Mouse (Mus musculus) ES-Bruce4 (cell line): ENCODE data around the gene Hpse.

ENCODE experiments used
- CTCF ChIP-seq: IDR thresholded peaks from one replicate; pipeline ENCODE4 v1.8.1; 2011; ENCODE audit warnings: low read depth, low read length
- POLR2A ChIP-seq: IDR thresholded peaks from one replicate; pipeline ENCODE4 v1.8.1; 2011; ENCODE audit warnings: low read length; ENCODE audit not compliant: insufficient read depth

- TF ChIP-seq CTCF = no peak
- no peak for TF ChIP-seq POLR2A
Measured at GRCm38 (mm10) chr5:100648546-100648945, 71.0 kb downstream of the Hpse start.
